Mouse (Mus musculus) erythroblast, embryonic 14.5 days (primary cell): ENCODE data around the gene Impg2.

ENCODE experiments used
- GATA1 ChIP-seq: IDR thresholded peaks from 2 replicates; pipeline ENCODE4 v1.6.1; 2012; ENCODE audit warnings: low read length, inconsistent platforms, mixed read lengths
- TAL1 ChIP-seq: IDR thresholded peaks from 3 replicates; pipeline ENCODE4 v1.6.1; 2012; ENCODE audit warnings: low read length, inconsistent platforms, mixed read lengths

DNA sequence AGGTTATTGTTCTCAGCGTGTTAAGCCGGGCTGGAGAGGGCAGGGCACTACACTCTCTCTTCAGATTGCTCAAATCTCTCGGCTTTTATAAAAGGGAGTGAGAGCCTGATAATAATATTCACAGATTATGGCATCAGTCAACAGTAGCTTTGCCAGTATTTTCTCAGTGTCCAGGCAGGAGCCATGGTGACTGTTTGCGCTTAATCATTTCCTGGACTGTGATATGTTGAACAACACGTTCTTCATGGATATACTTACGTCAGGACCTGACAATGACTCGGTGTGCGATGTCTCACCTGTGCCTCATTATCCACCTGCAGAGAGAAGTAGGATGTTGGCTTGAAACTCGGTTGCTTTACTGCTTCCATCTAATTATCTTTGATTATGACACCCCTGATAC, 74.9 kb downstream of the Impg2 start:
- TF ChIP-seq TAL1 (no peak), GATA1 (no peak)
